Mouse (Mus musculus): ENCODE measurements at regions not wholly inside any gene's neighbourhood (a gene's known extent, or its start where the extent isn't known, plus 50 kb on each side); places are given as distances from the start of the nearest gene placed in this dataset.

GRCm38 (mm10) chr12:51009644-51010043 is 338.2 kb upstream of the G2e3 start:
- no peak for DNase-seq

- DNase-seq = peak in 1 of 2 experiments; percentile 4
These were observed 345.9 kb upstream of the G2e3 start for GRCm38 (mm10) chr12:51001722-51002592.

GRCm38 (mm10) chr12:51001096-51001495 is 346.8 kb upstream of the G2e3 start:
- peak in 1 of 2 experiments; percentile 1 for DNase-seq

GRCm38 (mm10) chr12:51000281-51001075 is 347.4 kb upstream of the G2e3 start:
- DNase-seq = no peak

GRCm38 (mm10) chr12:50999295-51000237 is 348.3 kb upstream of the G2e3 start:
- peak; percentile 37 to 39 for DNase-seq

GRCm38 (mm10) chr12:50995664-50996063 is 346.8 kb upstream of the Prkd1 start:
- DNase-seq = no peak

GRCm38 (mm10) chr12:50989561-50990325 is 340.8 kb upstream of the Prkd1 start:
- no peak for DNase-seq

GRCm38 (mm10) chr12:50981318-50981717 is 332.4 kb upstream of the Prkd1 start:
- DNase-seq = no peak

- no peak for DNase-seq
These were observed 331.9 kb upstream of the Prkd1 start for GRCm38 (mm10) chr12:50980800-50981199.

GRCm38 (mm10) chr12:50970759-50971122 is 321.8 kb upstream of the Prkd1 start:
- no peak for DNase-seq

GRCm38 (mm10) chr12:50969887-50970758 is 321.2 kb upstream of the Prkd1 start:
- no peak for DNase-seq

- no peak for DNase-seq
These were observed 320.5 kb upstream of the Prkd1 start for GRCm38 (mm10) chr12:50969402-50969801.

- DNase-seq = no peak
These were observed 318.4 kb upstream of the Prkd1 start for GRCm38 (mm10) chr12:50967168-50967810.

- no peak for DNase-seq
These were observed 305.1 kb upstream of the Prkd1 start for GRCm38 (mm10) chr12:50953971-50954370.

GRCm38 (mm10) chr12:50947035-50947434 is 298.1 kb upstream of the Prkd1 start:
- DNase-seq = no peak

GRCm38 (mm10) chr12:50943741-50944521 is 295.0 kb upstream of the Prkd1 start:
- DNase-seq = peak; percentile 3 to 19

GRCm38 (mm10) chr12:50943340-50943739 is 294.4 kb upstream of the Prkd1 start:
- DNase-seq = no peak

- DNase-seq = no peak
These were observed 286.6 kb upstream of the Prkd1 start for GRCm38 (mm10) chr12:50935516-50935915.

- no peak for DNase-seq
These were observed 283.6 kb upstream of the Prkd1 start for GRCm38 (mm10) chr12:50932496-50932895.

All from lung, adult 18-20 months (tissue).